Mouse (Mus musculus) forebrain, embryonic 12.5 days (tissue): ENCODE results near the gene Il12rb2. TPM values are rescaled to one million over a fixed set of nuclear protein-coding genes. Genes with fewer than 3 reads are reported as not detected.

ENCODE experiments used
- ATAC-seq: fragments of 200-750 bp; cut with Nextera tagmentation; 2 replicates; pipeline ENCODE4 v1.8.0; 2017; ENCODE audit warnings: moderate TSS enrichment; ENCODE audit not compliant: low FRiP score
- H3K27ac ChIP-seq: fragments of 300-500 bp; sonication (generic); 2 replicates; pipeline ENCODE4 v1.5.1; 2016; ENCODE audit warnings: mild to moderate bottlenecking
- H3K27me3 ChIP-seq: fragments of 300-500 bp; sonication (generic); 2 replicates; pipeline ENCODE4 v1.6.1; 2016; ENCODE audit warnings: mild to moderate bottlenecking
- H3K36me3 ChIP-seq: fragments of 300-500 bp; sonication (generic); replicated peaks from 2 replicates; pipeline ENCODE4 v1.6.1; 2016; ENCODE audit warnings: mild to moderate bottlenecking
- H3K4me1 ChIP-seq: fragments of 300-500 bp; sonication (generic); 2 replicates; pipeline ENCODE4 v1.6.1; 2016
- H3K4me2 ChIP-seq: fragments of 300-500 bp; sonication (generic); 2 replicates; pipeline ENCODE4 v1.6.1; 2016; ENCODE audit warnings: mild to moderate bottlenecking, moderate library complexity
- H3K4me3 ChIP-seq: fragments of 300-500 bp; sonication (generic); replicated peaks from 2 replicates; pipeline ENCODE4 v1.5.1; 2016; ENCODE audit warnings: mild to moderate bottlenecking
- H3K9ac ChIP-seq: fragments of 300-500 bp; sonication (generic); 2 replicates; pipeline ENCODE4 v1.6.1; 2016; ENCODE audit warnings: mild to moderate bottlenecking
- H3K9me3 ChIP-seq: fragments of 300-500 bp; sonication (generic); 2 replicates; pipeline ENCODE4 v1.6.1; 2016
- WGBS: fragments of 180-500 bp; shearing (Covaris S2); methylation state at CpG from one replicate; pipeline ENCODE4 v1.1.7; 2016; 5-methylcytosine and 5-hydroxymethylcytosine counted together
- polyA plus RNA-seq: library from polyadenylated mRNA; unstranded; fragments of >200 nt; fragmentation: Nextera tagmentation; extraction: Ambion mirVana; gene quantifications from 2 replicates; pipeline ENCODE4 v1.2.1, GENCODE M21; 2016

Gene Il12rb2
- polyA plus RNA-seq, 1 experiment from 2014 or later: not detected

GRCm38 (mm10) chr6:67282897-67283296, 93.1 kb downstream of the Il12rb2 start:
- ATAC-seq: no peak
- H3K9me3 ChIP-seq: no peaks in the 10 kb centered on the region
- no peaks in the 10 kb centered on the region for H3K27me3 ChIP-seq
- H3K36me3 ChIP-seq: peaks cover 37% of the 10 kb centered on the region
- H3K9ac ChIP-seq: no peak overlapping the region
- no peak overlapping the region for H3K4me3 ChIP-seq
- H3K4me1 ChIP-seq: no peaks in the 10 kb centered on the region
- no peak overlapping the region for H3K27ac ChIP-seq
- no peak overlapping the region for H3K4me2 ChIP-seq
- 100% methylated on average over 1 of the region's 1 CpGs for WGBS

GRCm38 (mm10) chr6:67281614-67282197, 94.3 kb downstream of the Il12rb2 start:
- Histone ChIP-seq H3K9me3 (no peaks in the 10 kb centered on the region), H3K4me3 (no peak overlapping the region), H3K27me3 (no peaks in the 10 kb centered on the region), H3K4me1 (no peaks in the 10 kb centered on the region), H3K4me2 (no peak overlapping the region), H3K27ac (no peak overlapping the region), H3K9ac (no peak overlapping the region), H3K36me3 (peaks cover 37% of the 10 kb centered on the region)
- WGBS: 92% methylated on average over 9 of the region's 9 CpGs
- no peak for ATAC-seq

GRCm38 (mm10) chr6:67277944-67278343, 98.0 kb downstream of the Il12rb2 start:
- Histone ChIP-seq H3K4me2 (no peak overlapping the region), H3K27ac (no peak overlapping the region), H3K9me3 (no peaks in the 10 kb centered on the region), H3K4me1 (no peaks in the 10 kb centered on the region), H3K4me3 (no peak overlapping the region), H3K9ac (no peak overlapping the region), H3K36me3 (peaks cover 53% of the 10 kb centered on the region), H3K27me3 (no peaks in the 10 kb centered on the region)
- 87% methylated on average over 5 of the region's 5 CpGs for WGBS
- ATAC-seq: no peak

GRCm38 (mm10) chr6:67269459-67269858, 106.5 kb downstream of the Il12rb2 start:
- H3K9me3 ChIP-seq: no peaks in the 10 kb centered on the region
- H3K4me2 ChIP-seq: peak overlapping the region; percentile 71
- H3K27ac ChIP-seq: no peak overlapping the region
- ATAC-seq: no peak
- WGBS: 60% methylated on average over 2 of the region's 2 CpGs
- no peaks in the 10 kb centered on the region for H3K27me3 ChIP-seq
- peaks cover 20% of the 10 kb centered on the region for H3K36me3 ChIP-seq
- peak overlapping the region; percentile 100 for H3K4me3 ChIP-seq
- peaks cover 14% of the 10 kb centered on the region for H3K4me1 ChIP-seq
- H3K9ac ChIP-seq: no peak overlapping the region

GRCm38 (mm10) chr6:67268983-67269382, 107.0 kb downstream of the Il12rb2 start:
- Histone ChIP-seq H3K27me3 (no peaks in the 10 kb centered on the region), H3K4me3 (peak overlapping the region; percentile 100), H3K27ac (no peak overlapping the region), H3K9me3 (no peaks in the 10 kb centered on the region), H3K36me3 (peaks cover 15% of the 10 kb centered on the region), H3K4me1 (peaks cover 14% of the 10 kb centered on the region), H3K4me2 (peak overlapping the region; percentile 71), H3K9ac (no peak overlapping the region)
- 23% methylated on average over 1 of the region's 1 CpGs for WGBS
- no peak for ATAC-seq

- no peak for ATAC-seq
- Histone ChIP-seq H3K36me3 (peaks cover 10% of the 10 kb centered on the region), H3K4me1 (peaks cover 14% of the 10 kb centered on the region), H3K4me3 (peak overlapping the region; percentile 100), H3K9me3 (no peaks in the 10 kb centered on the region), H3K27ac (no peak overlapping the region), H3K27me3 (no peaks in the 10 kb centered on the region), H3K4me2 (peak overlapping the region; percentile 71), H3K9ac (peak overlapping the region; percentile 99)
- 0% methylated on average over 2 of the region's 2 CpGs for WGBS
These were observed 107.8 kb downstream of the Il12rb2 start for GRCm38 (mm10) chr6:67268245-67268612.

- no peaks in the 10 kb centered on the region for H3K9me3 ChIP-seq
- peak overlapping the region; percentile 100 for H3K4me3 ChIP-seq
- 0% methylated on average over 41 of the region's 65 CpGs for WGBS
- peak; percentile 33 for ATAC-seq
- peak overlapping the region; percentile 94 for H3K27ac ChIP-seq
- H3K9ac ChIP-seq: peak overlapping the region; percentile 99
- peaks cover 5% of the 10 kb centered on the region; the same call in 1 of the 2 replicates for H3K36me3 ChIP-seq
- H3K27me3 ChIP-seq: no peaks in the 10 kb centered on the region
- H3K4me2 ChIP-seq: peak overlapping the region; percentile 71
- H3K4me1 ChIP-seq: peaks cover 14% of the 10 kb centered on the region
These were observed 108.4 kb downstream of the Il12rb2 start for GRCm38 (mm10) chr6:67267408-67268244.

GRCm38 (mm10) chr6:67266664-67267407, 109.2 kb downstream of the Il12rb2 start:
- Histone ChIP-seq H3K4me2 (peak overlapping the region; percentile 73), H3K27ac (peak overlapping the region; percentile 94), H3K27me3 (no peaks in the 10 kb centered on the region), H3K9ac (peak overlapping the region; percentile 99), H3K9me3 (no peaks in the 10 kb centered on the region), H3K4me3 (peak overlapping the region; percentile 100), H3K4me1 (peaks cover 14% of the 10 kb centered on the region), H3K36me3 (peaks cover 5% of the 10 kb centered on the region; the same call in 1 of the 2 replicates)
- under 1% methylated on average over 65 of the region's 68 CpGs for WGBS
- ATAC-seq: peak; percentile 99

GRCm38 (mm10) chr6:67266159-67266657, 109.8 kb downstream of the Il12rb2 start:
- Histone ChIP-seq H3K4me3 (peak overlapping the region; percentile 100), H3K27me3 (no peaks in the 10 kb centered on the region), H3K9ac (peak overlapping the region; percentile 47), H3K36me3 (no peaks in the 10 kb centered on the region), H3K27ac (peak overlapping the region; percentile 2; the same call in 1 of the 2 replicates), H3K4me1 (peaks cover 14% of the 10 kb centered on the region), H3K9me3 (no peaks in the 10 kb centered on the region), H3K4me2 (peak overlapping the region; percentile 73)
- ATAC-seq: peak; percentile 72
- under 1% methylated on average over 23 of the region's 23 CpGs for WGBS

GRCm38 (mm10) chr6:67264935-67265334, 111.1 kb downstream of the Il12rb2 start:
- no peaks in the 10 kb centered on the region for H3K9me3 ChIP-seq
- no peak overlapping the region for H3K27ac ChIP-seq
- no peak overlapping the region for H3K9ac ChIP-seq
- no peak for ATAC-seq
- no peak overlapping the region for H3K4me2 ChIP-seq
- H3K4me3 ChIP-seq: no peak overlapping the region
- H3K36me3 ChIP-seq: no peaks in the 10 kb centered on the region
- no peaks in the 10 kb centered on the region for H3K27me3 ChIP-seq
- WGBS: 96% methylated on average over 7 of the region's 7 CpGs
- H3K4me1 ChIP-seq: peaks cover 12% of the 10 kb centered on the region

GRCm38 (mm10) chr6:67251095-67251494, 124.9 kb downstream of the Il12rb2 start:
- 85% methylated on average over 4 of the region's 4 CpGs for WGBS
- Histone ChIP-seq H3K36me3 (no peaks in the 10 kb centered on the region), H3K27me3 (no peaks in the 10 kb centered on the region), H3K9me3 (no peaks in the 10 kb centered on the region), H3K27ac (no peak overlapping the region), H3K9ac (no peak overlapping the region), H3K4me1 (no peaks in the 10 kb centered on the region), H3K4me2 (no peak overlapping the region), H3K4me3 (no peak overlapping the region)
- no peak for ATAC-seq

GRCm38 (mm10) chr6:67244451-67244850, 131.5 kb downstream of the Il12rb2 start:
- ATAC-seq: no peak
- Histone ChIP-seq H3K9ac (no peak overlapping the region), H3K36me3 (no peaks in the 10 kb centered on the region), H3K4me1 (no peaks in the 10 kb centered on the region), H3K4me3 (no peak overlapping the region), H3K27ac (no peak overlapping the region), H3K9me3 (no peaks in the 10 kb centered on the region), H3K27me3 (no peaks in the 10 kb centered on the region), H3K4me2 (no peak overlapping the region)
- WGBS: 90% methylated on average over 5 of the region's 5 CpGs
